Mouse (Mus musculus): Measurements from ENCODE around the gene Tmem151a. TPM values are rescaled to one million over a fixed set of nuclear protein-coding genes. Genes with fewer than 3 reads are reported as not detected.
A peak's percentile ranks its signal among the peaks of the same experiment; 100 is the strongest.
"Not testable (repeated sequence)": the region's sequence is repeated elsewhere in the genome, so short reads cannot be mapped to it uniquely, and the experiment has no call there.

Gene Tmem151a
- polyA plus RNA-seq, 1 experiment, result not detected

DNA sequence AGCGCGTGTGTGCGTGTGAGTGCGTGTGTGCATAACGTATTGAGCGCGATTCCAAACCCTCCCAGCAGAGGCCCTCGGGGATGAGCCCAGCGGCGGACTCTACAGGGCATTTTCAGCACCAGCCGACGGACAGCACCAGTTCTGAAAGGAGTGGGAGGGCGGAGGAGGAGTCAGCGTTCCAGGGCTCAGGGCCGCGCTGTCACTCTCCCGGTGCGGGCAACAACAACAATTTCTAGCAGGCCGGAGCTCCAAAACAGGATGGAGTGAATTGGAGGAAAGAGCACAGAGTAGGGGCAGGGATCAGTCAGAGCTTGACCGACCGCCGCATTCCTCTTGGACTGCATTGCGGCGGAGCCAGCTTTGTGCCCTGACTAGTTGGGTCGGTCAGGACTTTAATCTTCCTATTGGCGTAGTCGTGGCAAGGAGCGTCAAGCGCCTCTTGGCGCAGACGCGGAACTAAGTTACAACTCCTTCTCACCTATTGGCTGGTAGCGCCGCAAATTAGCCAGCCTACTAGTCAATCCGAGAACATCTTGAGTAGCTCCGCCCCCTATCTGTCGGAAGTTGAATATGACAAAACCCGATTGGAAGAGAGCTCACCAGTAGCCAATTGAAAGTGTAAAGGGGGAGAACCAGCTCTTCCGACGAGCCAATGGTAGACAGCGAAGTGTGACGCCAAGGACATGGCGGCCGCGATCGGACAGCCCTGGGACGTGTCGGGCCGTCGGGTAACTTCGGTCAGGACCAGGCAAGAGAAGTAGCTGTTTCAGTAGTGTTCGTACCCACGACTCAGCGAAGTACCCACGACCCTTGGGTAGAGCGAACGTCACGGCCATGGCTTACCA is 2.8 kb upstream of the Tmem151a start, which contains the start of gene Yif1a:
Yif1a (plus strand) TSS at position 655 of the 845 bp plus-strand sequence.
- peak within 1 kb of the TSS; percentile 91 for H3K27ac ChIP-seq (ENCODE audit: insufficient read depth, low read depth, low read length)
- peak within 1 kb of the TSS; percentile 78 for H3K4me3 ChIP-seq (ENCODE audit: insufficient read depth, low read depth, low read length)
- peak; percentile 47; the same call in 1 of the 2 replicates for TF ChIP-seq CTCF (IDR thresholded peaks at IDR 0.05; ENCODE audit: insufficient read depth, low read depth, low read length)
- peak; percentile 61 for TF ChIP-seq POLR2A (IDR thresholded peaks at IDR 0.05; ENCODE audit: insufficient read depth, low read depth, low read length)
- under 1% methylated on average over 58 of the region's 58 CpGs for WGBS
- peaks cover 21% of the 10 kb centered on the region for H3K4me1 ChIP-seq (ENCODE audit: control insufficient read depth, insufficient read depth, low read length)

DNA sequence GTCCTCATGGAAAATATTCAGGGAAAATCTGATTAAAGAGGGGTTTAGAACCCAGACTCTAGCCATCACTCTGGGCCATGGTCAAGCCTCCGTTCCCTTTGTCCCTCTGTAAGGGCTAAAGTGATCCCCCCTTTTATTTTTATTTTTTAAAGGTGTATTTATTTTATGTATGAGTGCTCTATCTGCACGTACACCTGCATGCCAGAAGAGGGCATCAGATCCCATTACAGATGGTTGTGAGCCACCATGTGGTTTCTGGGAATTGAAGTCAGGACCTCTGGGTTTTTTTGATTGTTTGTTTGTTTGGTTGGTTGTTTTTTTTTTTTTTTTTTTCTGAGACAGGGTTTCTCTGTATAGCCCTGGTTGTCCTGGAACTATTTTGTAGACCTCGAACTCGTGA is 1.2 kb upstream of the Tmem151a start:
- 56% methylated on average over 4 of the region's 4 CpGs for WGBS
- H3K27ac ChIP-seq (ENCODE audit: insufficient read depth, low read depth, low read length); H3K4me3 ChIP-seq (ENCODE audit: insufficient read depth, low read depth, low read length): not testable (repeated sequence)
- peaks cover 29% of the 10 kb centered on the region for H3K4me1 ChIP-seq (ENCODE audit: control insufficient read depth, insufficient read depth, low read length)

DNA sequence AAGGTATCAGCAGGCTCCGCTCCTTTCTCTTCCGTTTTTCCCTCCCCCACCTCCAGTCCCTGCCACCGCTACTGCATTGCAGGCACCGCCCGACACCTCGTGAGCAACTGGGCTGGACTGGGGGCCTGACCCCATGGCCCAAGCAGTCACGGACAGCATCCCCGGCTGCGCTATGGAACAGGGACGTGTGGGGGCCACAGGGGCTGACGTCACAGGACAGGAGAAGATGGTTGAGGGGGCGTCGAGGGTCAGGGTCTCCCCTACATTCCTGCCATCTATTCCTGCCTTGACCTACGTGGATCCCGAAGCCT is 542 bp downstream of the Tmem151a start:
- Histone ChIP-seq H3K4me1 (ENCODE audit: control insufficient read depth, insufficient read depth, low read length) (peaks cover 29% of the 10 kb centered on the region), H3K27ac (ENCODE audit: insufficient read depth, low read depth, low read length) (peak overlapping the region; percentile 81), H3K4me3 (ENCODE audit: insufficient read depth, low read depth, low read length) (peak overlapping the region; percentile 70)
- 1% methylated on average over 15 of the region's 15 CpGs for WGBS
- TF ChIP-seq POLR2A (IDR thresholded peaks at IDR 0.05; ENCODE audit: insufficient read depth, low read depth, low read length) (no peak), CTCF (IDR thresholded peaks at IDR 0.05; ENCODE audit: insufficient read depth, low read depth, low read length) (no peak)

DNA sequence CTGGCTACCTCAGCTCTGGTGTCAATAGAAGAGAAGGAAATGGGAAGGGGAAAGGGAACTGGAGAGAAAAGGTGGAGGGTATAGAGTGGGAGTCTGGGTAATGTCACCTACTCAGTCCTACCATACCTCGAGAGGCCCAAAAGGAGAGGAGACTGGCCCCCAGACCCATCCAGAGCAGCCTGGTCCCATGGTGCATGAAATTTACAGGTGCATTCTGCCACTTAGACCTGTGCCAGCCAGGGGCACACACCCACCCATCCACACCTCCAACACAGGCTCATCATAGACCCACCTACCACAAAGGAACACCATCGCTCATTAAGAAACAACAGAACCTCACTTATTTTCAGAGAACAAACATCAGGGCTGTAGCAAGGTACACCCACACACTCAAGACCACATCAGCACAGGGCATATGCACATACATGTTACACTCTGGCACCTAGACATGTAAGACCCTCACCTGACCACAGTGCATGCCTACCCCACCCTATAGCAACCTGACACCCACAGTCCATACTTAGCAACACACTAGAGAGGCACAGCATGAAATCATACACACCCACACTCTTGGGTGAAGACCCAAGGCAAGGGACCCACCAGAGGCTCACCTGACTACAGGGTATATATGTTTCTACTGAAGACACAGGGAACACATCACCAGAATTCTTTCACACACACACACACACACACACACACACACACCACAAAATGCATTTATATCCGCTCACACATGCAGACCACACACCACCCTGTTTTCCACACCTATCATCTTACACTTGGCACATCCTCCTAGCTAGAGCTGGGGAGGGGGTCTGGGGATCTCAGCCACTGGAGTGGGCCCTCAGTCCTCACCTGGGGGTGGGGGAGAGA is 1.1 kb downstream of the Tmem151a start:
- TF ChIP-seq CTCF (IDR thresholded peaks at IDR 0.05; ENCODE audit: insufficient read depth, low read depth, low read length) (no peak), POLR2A (IDR thresholded peaks at IDR 0.05; ENCODE audit: insufficient read depth, low read depth, low read length) (no peak)
- peak overlapping the region; percentile 81 for H3K27ac ChIP-seq (ENCODE audit: insufficient read depth, low read depth, low read length)
- H3K4me1 ChIP-seq (ENCODE audit: control insufficient read depth, insufficient read depth, low read length), result peaks cover 26% of the 10 kb centered on the region
- peak overlapping the region; percentile 70 for H3K4me3 ChIP-seq (ENCODE audit: insufficient read depth, low read depth, low read length)
- WGBS, result 32% methylated on average over 3 of the region's 3 CpGs

DNA sequence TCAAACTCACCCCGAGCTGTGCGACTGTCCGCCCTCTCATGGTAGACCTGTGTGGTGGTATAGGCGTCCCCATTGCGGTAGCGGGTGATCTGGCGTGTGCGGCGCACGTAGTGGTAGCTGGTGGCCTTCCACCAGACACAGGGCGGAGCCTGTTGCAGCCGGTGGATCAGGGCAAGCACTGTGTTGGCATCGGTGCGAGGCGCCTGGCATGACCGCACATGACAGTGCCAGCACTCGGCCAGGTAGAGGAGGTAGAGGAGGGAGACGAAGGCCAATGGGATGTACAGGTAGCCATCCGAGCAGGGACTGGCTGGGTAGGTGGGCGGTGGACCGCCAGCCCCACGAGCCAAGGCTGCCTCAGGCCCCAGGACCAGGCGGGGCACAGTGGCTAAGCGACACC is 2.7 kb downstream of the Tmem151a start:
- Histone ChIP-seq H3K4me3 (ENCODE audit: insufficient read depth, low read depth, low read length) (no peak overlapping the region), H3K27ac (ENCODE audit: insufficient read depth, low read depth, low read length) (no peak overlapping the region), H3K4me1 (ENCODE audit: control insufficient read depth, insufficient read depth, low read length) (peaks cover 21% of the 10 kb centered on the region)
- TF ChIP-seq CTCF (IDR thresholded peaks at IDR 0.05; ENCODE audit: insufficient read depth, low read depth, low read length) (no peak), POLR2A (IDR thresholded peaks at IDR 0.05; ENCODE audit: insufficient read depth, low read depth, low read length) (no peak)
- WGBS, result 83% methylated on average over 24 of the region's 24 CpGs

DNA sequence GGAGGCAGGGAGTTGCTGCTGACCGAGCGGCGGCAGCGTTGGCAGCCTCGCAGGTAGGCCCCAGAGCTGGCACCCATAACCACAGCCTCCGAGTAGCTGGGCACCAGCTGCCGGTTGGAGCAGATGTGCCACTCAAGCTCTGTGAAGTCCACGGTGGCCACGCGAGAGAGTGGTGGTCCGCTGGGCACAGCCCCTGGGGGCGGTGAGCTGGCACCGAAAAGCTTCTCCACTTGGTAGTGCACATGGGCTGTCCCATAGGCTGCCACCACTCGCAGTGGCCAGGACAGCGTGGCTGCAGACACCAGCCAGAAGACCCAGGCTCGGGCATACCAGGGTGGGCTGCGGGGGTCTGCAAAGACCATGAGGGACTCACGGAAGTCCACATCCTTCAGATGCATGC is 3.3 kb downstream of the Tmem151a start:
- WGBS, result 66% methylated on average over 18 of the region's 18 CpGs
- Histone ChIP-seq H3K27ac (ENCODE audit: insufficient read depth, low read depth, low read length) (no peak overlapping the region), H3K4me3 (ENCODE audit: insufficient read depth, low read depth, low read length) (no peak overlapping the region), H3K4me1 (ENCODE audit: control insufficient read depth, insufficient read depth, low read length) (peaks cover 16% of the 10 kb centered on the region)
- TF ChIP-seq CTCF (IDR thresholded peaks at IDR 0.05; ENCODE audit: insufficient read depth, low read depth, low read length) (no peak), POLR2A (IDR thresholded peaks at IDR 0.05; ENCODE audit: insufficient read depth, low read depth, low read length) (no peak)

DNA sequence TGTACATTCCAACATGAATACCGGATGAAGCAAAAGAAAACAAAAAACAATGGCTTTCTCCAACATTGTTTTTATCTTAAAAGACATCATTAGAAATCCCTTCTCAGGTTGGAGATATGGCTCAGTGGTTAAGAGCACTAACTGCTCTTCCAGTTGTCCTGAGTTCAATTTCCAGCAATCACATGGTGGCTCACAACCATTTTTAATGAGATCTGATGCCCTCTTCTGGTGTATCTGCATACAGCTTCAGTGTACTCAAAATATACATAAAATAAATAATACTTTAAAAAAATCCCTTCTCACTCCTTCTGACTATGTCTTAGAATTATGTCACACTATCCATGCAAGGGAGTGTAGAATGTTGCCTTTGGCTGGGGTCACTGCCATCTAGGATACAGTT is 6.1 kb downstream of the Tmem151a start:
- TF ChIP-seq CTCF (IDR thresholded peaks at IDR 0.05; ENCODE audit: insufficient read depth, low read depth, low read length), result no peak
- no peak for TF ChIP-seq POLR2A (IDR thresholded peaks at IDR 0.05; ENCODE audit: insufficient read depth, low read depth, low read length)
- H3K4me3 ChIP-seq (ENCODE audit: insufficient read depth, low read depth, low read length), result no peak overlapping the region
- peaks cover 16% of the 10 kb centered on the region for H3K4me1 ChIP-seq (ENCODE audit: control insufficient read depth, insufficient read depth, low read length)
- no peak overlapping the region for H3K27ac ChIP-seq (ENCODE audit: insufficient read depth, low read depth, low read length)
- WGBS, result 88% methylated on average over 1 of the region's 1 CpGs

DNA sequence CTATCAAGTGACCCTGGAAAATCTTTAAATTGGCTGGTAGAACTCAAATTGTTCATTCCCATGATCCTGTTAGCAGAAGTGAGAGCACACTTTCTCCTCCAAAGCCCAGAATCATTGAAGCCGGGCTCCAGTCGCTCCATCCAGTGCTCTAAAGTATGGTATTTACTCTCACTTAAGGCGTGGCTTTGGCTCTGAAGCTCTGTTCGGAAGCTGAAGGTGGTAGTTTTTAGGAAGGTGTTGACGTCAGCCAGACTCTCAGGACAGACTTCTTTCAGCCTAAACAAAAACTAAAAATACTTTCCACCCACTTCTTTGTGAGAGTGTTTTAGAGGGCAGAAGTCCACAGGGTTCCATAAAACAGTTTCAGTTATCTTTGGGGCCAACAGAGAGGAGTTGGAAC is 11.8 kb downstream of the Tmem151a start:
- Histone ChIP-seq H3K27ac (ENCODE audit: insufficient read depth, low read depth, low read length) (no peak overlapping the region), H3K4me1 (ENCODE audit: control insufficient read depth, insufficient read depth, low read length) (peaks cover 23% of the 10 kb centered on the region), H3K4me3 (ENCODE audit: insufficient read depth, low read depth, low read length) (no peak overlapping the region)
- 25% methylated on average over 5 of the region's 5 CpGs for WGBS
- TF ChIP-seq POLR2A (IDR thresholded peaks at IDR 0.05; ENCODE audit: insufficient read depth, low read depth, low read length) (no peak), CTCF (IDR thresholded peaks at IDR 0.05; ENCODE audit: insufficient read depth, low read depth, low read length) (no peak)

DNA sequence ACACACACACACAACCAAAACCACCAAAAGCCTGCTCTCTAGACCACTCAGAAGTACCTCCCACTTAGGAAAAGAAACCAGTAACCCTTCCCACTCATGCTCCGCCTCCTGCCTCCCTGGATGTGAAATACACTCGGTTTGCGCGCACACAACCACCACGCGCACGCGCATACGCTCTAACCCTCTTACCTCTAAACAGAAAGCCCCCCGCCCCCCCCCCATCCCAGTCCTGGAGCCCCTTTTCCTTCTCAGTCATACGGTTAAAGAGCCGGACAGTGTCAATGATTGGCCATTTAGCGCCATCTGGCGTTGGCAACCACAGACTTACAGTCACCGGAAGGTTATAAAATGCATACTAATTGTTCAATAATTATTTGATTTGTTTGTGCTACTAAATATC is 12.3 kb downstream of the Tmem151a start:
- WGBS, result under 1% methylated on average over 15 of the region's 15 CpGs
- 0 out of 2 replicates have a peak, but pooled peaks have one; percentile 19 for TF ChIP-seq CTCF (IDR thresholded peaks at IDR 0.05; ENCODE audit: insufficient read depth, low read depth, low read length)
- no peak for TF ChIP-seq POLR2A (IDR thresholded peaks at IDR 0.05; ENCODE audit: insufficient read depth, low read depth, low read length)
- peak overlapping the region; percentile 28; the same call in 1 of the 2 replicates for H3K4me3 ChIP-seq (ENCODE audit: insufficient read depth, low read depth, low read length)
- H3K4me1 ChIP-seq (ENCODE audit: control insufficient read depth, insufficient read depth, low read length), result peaks cover 28% of the 10 kb centered on the region
- H3K27ac ChIP-seq (ENCODE audit: insufficient read depth, low read depth, low read length), result no peak overlapping the region
